ENCODE assay signal across 13 mouse cellular contexts in genomic region chr2:135888206-135888605, GRCm38 (mm10).
DNase-seq lines count a peak whose midpoint lies in the region; ATAC-seq and TF ChIP-seq lines count a peak whose summit lies in the region.
"Had no signal": no experiment of that assay in that cellular context is flagged by ENCODE, and none has a peak within 500 bp of the region (broad histone marks: within the 10 kb centered on the region; RNA-seq: fewer than 3 reads in every experiment).

No protein-coding gene starts in this region.

- no peaks in the 10 kb centered on the region for H3K36me3 ChIP-seq in heart, embryonic 15.5 days
- H3K36me3 ChIP-seq: limb, embryonic 12.5 days; lung, embryonic 15.5 days had no signal

- H3K4me2 ChIP-seq in heart, embryonic 15.5 days: no peak overlapping the region
- H3K4me2 ChIP-seq: limb, embryonic 12.5 days; lung, embryonic 15.5 days had no signal

- TF ChIP-seq POLR2A in cerebellum, adult 2 months (IDR thresholded peaks at IDR 0.05; ENCODE audit: borderline replicate concordance, insufficient read depth, low read length): no peak

- no peaks in the 10 kb centered on the region for H3K27me3 ChIP-seq in cerebellum, adult 2 months (ENCODE audit: control insufficient read depth, insufficient read depth, low read length)
- no peaks in the 10 kb centered on the region for H3K27me3 ChIP-seq in heart, embryonic 15.5 days
- H3K27me3 ChIP-seq: limb, embryonic 12.5 days; lung, embryonic 15.5 days had no signal

- DNase-seq in cerebellum, adult 2 months: peak; percentile 49 to 70
- no peak for DNase-seq in cerebellum, adult 11 months
- peak; percentile 23 for DNase-seq in 3134 (ENCODE audit: extremely low read depth, insufficient read length, low spot score)
- peak; percentile 44 for DNase-seq in adrenal gland, postnatal 10 days
- no peak for DNase-seq in layer of hippocampus, postnatal 10 days (ENCODE audit: low spot score in 2 of 2)
- DNase-seq in left cerebral cortex, postnatal 36 days (ENCODE audit: low spot score in 2 of 2): no peak
- DNase-seq in embryo, embryonic 9.5 days (ENCODE audit: extremely low spot score): no peak
- DNase-seq: midbrain, embryonic 14.5 days had no signal

- peak; percentile 41; the same call in 1 of the 2 replicates for ATAC-seq in heart, embryonic 15.5 days (replicated peaks; ENCODE audit: insufficient number of reproducible peaks, insufficient read depth, low FRiP score, low read depth)
- ATAC-seq: intestine, postnatal 0 days had no signal

- 17% methylated on average over 4 of the region's 4 CpGs for WGBS in cerebellum, adult 2 months
- WGBS in heart, embryonic 15.5 days: 24% methylated on average over 4 of the region's 4 CpGs

- TF ChIP-seq CTCF in cerebellum, adult 2 months (IDR thresholded peaks at IDR 0.05; ENCODE audit: borderline replicate concordance, insufficient read depth, low read depth, low read length): no peak

- intact Hi-C loops in left cerebral cortex, postnatal 36 days (cut with DNase I): no loop called here

- no peaks in the 10 kb centered on the region for H3K9me3 ChIP-seq in heart, embryonic 15.5 days (replicated peaks)
- H3K9me3 ChIP-seq: limb, embryonic 12.5 days; lung, embryonic 15.5 days had no signal

- H3K9ac ChIP-seq in heart, embryonic 15.5 days: no peak overlapping the region
- H3K9ac ChIP-seq: limb, embryonic 12.5 days; lung, embryonic 15.5 days had no signal

- H3K4me1 ChIP-seq in cerebellum, adult 2 months (ENCODE audit: control insufficient read depth, insufficient read depth, low read length): peaks cover 25% of the 10 kb centered on the region
- peaks cover 25% of the 10 kb centered on the region for H3K4me1 ChIP-seq in heart, embryonic 15.5 days (replicated peaks)

- H3K4me3 ChIP-seq in cerebellum, adult 2 months (replicated peaks; ENCODE audit: insufficient read depth, low read depth, low read length): no peak overlapping the region
- H3K4me3 ChIP-seq in heart, embryonic 15.5 days: no peak overlapping the region
- H3K4me3 ChIP-seq: erythroblast, embryonic 14.5 days; limb, embryonic 12.5 days; lung, embryonic 15.5 days had no signal

- H3K27ac ChIP-seq in cerebellum, adult 2 months (ENCODE audit: insufficient read depth, low read length): peak overlapping the region; percentile 56
- peak overlapping the region; percentile 23 for H3K27ac ChIP-seq in heart, embryonic 15.5 days
- H3K27ac ChIP-seq: limb, embryonic 12.5 days; lung, embryonic 15.5 days had no signal

Comparison
In these comparisons a context has a peak if more than half of its experiments do, and no peak if none do; other contexts are left out.
1. DNase-seq: peak in cerebellum, adult 2 months (2 of 2), 3134 (single experiment) and adrenal gland, postnatal 10 days (single experiment); none in cerebellum, adult 11 months (single experiment), layer of hippocampus, postnatal 10 days (0 of 2), left cerebral cortex, postnatal 36 days (0 of 2) and embryo, embryonic 9.5 days (single experiment).